ENCODE assay signal across 18 mouse cellular contexts in the genomic region with DNA sequence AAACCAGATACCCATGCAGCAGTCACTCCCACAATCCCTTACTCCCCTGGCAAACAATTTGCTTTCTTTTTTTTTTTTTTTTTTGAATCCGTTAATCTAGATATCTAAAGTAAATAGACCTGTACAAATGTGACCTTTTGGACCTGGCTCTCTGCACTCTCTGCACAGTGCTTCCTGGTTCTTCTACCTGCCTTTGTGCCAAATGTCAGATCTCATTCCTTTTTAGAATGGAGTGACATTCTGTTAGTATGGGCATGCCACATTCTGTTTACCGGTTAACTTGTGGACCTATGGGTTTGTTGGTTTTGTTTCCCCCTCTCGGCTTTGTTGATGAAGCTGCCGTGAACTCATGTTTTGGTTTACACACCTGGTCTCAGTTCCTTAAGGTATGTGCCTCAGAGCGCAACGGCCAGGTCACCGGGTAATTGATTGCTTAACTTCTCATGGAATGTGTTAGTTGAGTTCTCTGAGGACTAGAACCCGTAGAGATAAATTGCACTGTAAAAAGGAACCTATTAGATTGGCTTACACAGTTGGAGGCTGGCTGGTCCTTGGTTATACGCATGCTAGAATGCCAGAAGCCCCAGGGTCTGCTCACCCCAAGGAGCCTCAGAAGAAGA. TPM values are rescaled to one million over a fixed set of nuclear protein-coding genes. Genes with fewer than 3 reads are reported as not detected.
A peak's percentile ranks its signal among the peaks of the same experiment; 100 is the strongest.
DNase-seq lines count a peak whose midpoint lies in the region; ATAC-seq lines count a peak whose summit lies in the region.
"Had no signal": no experiment of that assay in that cellular context is flagged by ENCODE, and none has a peak within 500 bp of the region (broad histone marks: within the 10 kb centered on the region; RNA-seq: fewer than 3 reads in every experiment).

No protein-coding gene starts in this region.

- WGBS in intestine, embryonic 15.5 days: 54% methylated on average over 9 of the region's 9 CpGs
- 78% methylated on average over 9 of the region's 9 CpGs for WGBS in liver, embryonic 12.5 days (ENCODE audit: insufficient replicate concordance)
- 46% methylated on average over 9 of the region's 9 CpGs for WGBS in stomach, embryonic 15.5 days
- 88% methylated on average over 9 of the region's 9 CpGs for WGBS in hindbrain, embryonic 16.5 days

- H3K27me3 ChIP-seq in intestine, embryonic 15.5 days (replicated peaks): no peaks in the 10 kb centered on the region
- no peaks in the 10 kb centered on the region for H3K27me3 ChIP-seq in liver, embryonic 12.5 days (replicated peaks)
- H3K27me3 ChIP-seq in stomach, embryonic 15.5 days (replicated peaks): no peaks in the 10 kb centered on the region
- H3K27me3 ChIP-seq in hindbrain, embryonic 16.5 days (replicated peaks; ENCODE audit: control insufficient read depth, insufficient read depth, low read length): no peaks in the 10 kb centered on the region
- H3K27me3 ChIP-seq: embryonic facial prominence, embryonic 12.5 days; heart, embryonic 15.5 days; hindbrain, embryonic 12.5 days had no signal

- H3K4me3 ChIP-seq in intestine, embryonic 15.5 days (replicated peaks): no peak overlapping the region
- H3K4me3 ChIP-seq in liver, embryonic 12.5 days: no peak overlapping the region
- H3K4me3 ChIP-seq in stomach, embryonic 15.5 days (replicated peaks): no peak overlapping the region
- no peak overlapping the region for H3K4me3 ChIP-seq in hindbrain, embryonic 16.5 days (ENCODE audit: low read length)
- H3K4me3 ChIP-seq: embryonic facial prominence, embryonic 12.5 days; heart, embryonic 15.5 days; hindbrain, embryonic 12.5 days; midbrain, embryonic 10.5 days had no signal

- ATAC-seq in intestine, embryonic 15.5 days: peak; percentile 91
- ATAC-seq in liver, embryonic 12.5 days: peak; percentile 28; the same call in 1 of the 2 replicates
- peak; percentile 75 for ATAC-seq in stomach, embryonic 15.5 days (ENCODE audit: insufficient read depth, low FRiP score, low read depth)
- no peak for ATAC-seq in hindbrain, embryonic 16.5 days
- ATAC-seq: forebrain, embryonic 16.5 days had no signal

- H3K4me2 ChIP-seq in intestine, embryonic 15.5 days (replicated peaks): no peak overlapping the region
- no peak overlapping the region for H3K4me2 ChIP-seq in liver, embryonic 12.5 days
- H3K4me2 ChIP-seq in stomach, embryonic 15.5 days: no peak overlapping the region
- no peak overlapping the region for H3K4me2 ChIP-seq in hindbrain, embryonic 16.5 days (ENCODE audit: low read length)
- H3K4me2 ChIP-seq: embryonic facial prominence, embryonic 12.5 days; heart, embryonic 15.5 days; hindbrain, embryonic 12.5 days had no signal

- DNase-seq in kidney, adult 18-20 months: peak; percentile 45
- no peak for DNase-seq in kidney, postnatal 25 days
- DNase-seq in urinary bladder, postnatal 36 days (ENCODE audit: low spot score in 2 of 2): no peak
- DNase-seq: adrenal gland, postnatal 25 days; cerebellum, adult 18-20 months; cerebellum, postnatal 36 days; heart, adult 11 months; lung, postnatal 4 days; thymus, postnatal 14 days had no signal

- no peaks in the 10 kb centered on the region for H3K9me3 ChIP-seq in intestine, embryonic 15.5 days
- no peaks in the 10 kb centered on the region for H3K9me3 ChIP-seq in liver, embryonic 12.5 days (replicated peaks)
- H3K9me3 ChIP-seq in stomach, embryonic 15.5 days: no peaks in the 10 kb centered on the region
- no peaks in the 10 kb centered on the region for H3K9me3 ChIP-seq in hindbrain, embryonic 16.5 days (ENCODE audit: control insufficient read depth, low read length)
- H3K9me3 ChIP-seq: embryonic facial prominence, embryonic 12.5 days; heart, embryonic 15.5 days; hindbrain, embryonic 12.5 days; midbrain, embryonic 10.5 days had no signal

- peak overlapping the region; percentile 80 for H3K27ac ChIP-seq in intestine, embryonic 15.5 days
- H3K27ac ChIP-seq in liver, embryonic 12.5 days: peak overlapping the region; percentile 55; the same call in 1 of the 2 replicates
- H3K27ac ChIP-seq in stomach, embryonic 15.5 days: peak overlapping the region; percentile 83
- H3K27ac ChIP-seq in hindbrain, embryonic 16.5 days (ENCODE audit: low read depth, low read length): no peak overlapping the region
- H3K27ac ChIP-seq: hindbrain, embryonic 12.5 days; midbrain, embryonic 10.5 days had no signal

- no peak overlapping the region for H3K9ac ChIP-seq in intestine, embryonic 15.5 days
- no peak overlapping the region for H3K9ac ChIP-seq in liver, embryonic 12.5 days
- no peak overlapping the region for H3K9ac ChIP-seq in stomach, embryonic 15.5 days
- H3K9ac ChIP-seq in hindbrain, embryonic 16.5 days (ENCODE audit: low read depth, low read length): no peak overlapping the region
- H3K9ac ChIP-seq: embryonic facial prominence, embryonic 12.5 days; heart, embryonic 15.5 days; hindbrain, embryonic 12.5 days had no signal

- H3K4me1 ChIP-seq in intestine, embryonic 15.5 days (replicated peaks): peaks cover 28% of the 10 kb centered on the region
- peaks cover 11% of the 10 kb centered on the region; the same call in 1 of the 2 replicates for H3K4me1 ChIP-seq in liver, embryonic 12.5 days
- peaks cover 14% of the 10 kb centered on the region for H3K4me1 ChIP-seq in stomach, embryonic 15.5 days
- H3K4me1 ChIP-seq in hindbrain, embryonic 16.5 days (ENCODE audit: control insufficient read depth, insufficient read depth, low read depth, low read length): no peaks in the 10 kb centered on the region; the same call in 1 of the 2 replicates
- H3K4me1 ChIP-seq: embryonic facial prominence, embryonic 12.5 days; hindbrain, embryonic 12.5 days had no signal

- peaks cover 17% of the 10 kb centered on the region for H3K36me3 ChIP-seq in intestine, embryonic 15.5 days
- peaks cover 25% of the 10 kb centered on the region for H3K36me3 ChIP-seq in liver, embryonic 12.5 days
- peaks cover 18% of the 10 kb centered on the region for H3K36me3 ChIP-seq in stomach, embryonic 15.5 days
- H3K36me3 ChIP-seq in hindbrain, embryonic 16.5 days (ENCODE audit: control insufficient read depth, insufficient read depth, low read length): peaks cover 10% of the 10 kb centered on the region

RNA-seq across cellular contexts. Expression of gene Rprd1b, which starts 52.4 kb away (rescaled TPM):
- polyA plus RNA-seq in intestine, embryonic 15.5 days (2015; fragmentation: Nextera tagmentation; extraction: Ambion mirVana): 40.3 and 40.7 TPM in 2 replicates
- 40.4 and 42.5 TPM in 2 replicates for polyA plus RNA-seq in liver, embryonic 12.5 days (2016; fragmentation: Nextera tagmentation; extraction: Ambion mirVana)
- 40.7 and 41.2 TPM in 2 replicates for polyA plus RNA-seq in stomach, embryonic 15.5 days (2015; fragmentation: Nextera tagmentation; extraction: Ambion mirVana)
- 30.0 and 31.1 TPM in 2 replicates for polyA plus RNA-seq in hindbrain, embryonic 16.5 days (2015; fragmentation: Nextera tagmentation; extraction: Ambion mirVana)

RNA-seq across cellular contexts. Expression of gene Tti1, which starts 52.5 kb away (rescaled TPM):
- 20.8 and 21.3 TPM in 2 replicates for polyA plus RNA-seq in intestine, embryonic 15.5 days (2015; fragmentation: Nextera tagmentation; extraction: Ambion mirVana)
- 21.8 and 22.2 TPM in 2 replicates for polyA plus RNA-seq in liver, embryonic 12.5 days (2016; fragmentation: Nextera tagmentation; extraction: Ambion mirVana)
- polyA plus RNA-seq in stomach, embryonic 15.5 days (2015; fragmentation: Nextera tagmentation; extraction: Ambion mirVana): 18.2 and 22.2 TPM in 2 replicates
- polyA plus RNA-seq in hindbrain, embryonic 16.5 days (2015; fragmentation: Nextera tagmentation; extraction: Ambion mirVana): 16.4 and 19.3 TPM in 2 replicates
